Mouse (Mus musculus) mature B cell (primary cell): ENCODE measurements around the gene Rbfox1.

Source experiments
- in situ Hi-C: fragments of 300-500 bp; cut with MboI; formaldehyde crosslinking; loops from 2 replicates; pipeline ENCODE4 v1.14.3; 2019

Rbfox1 gene

GRCm38 (mm10) chr16:6686076-6686757 is 801.1 kb downstream of the Rbfox1 start:
- in situ Hi-C loops = no loop called here

- in situ Hi-C loops = no loop called here
These were observed 819.7 kb downstream of the Rbfox1 start for GRCm38 (mm10) chr16:6704847-6705246.

GRCm38 (mm10) chr16:6712341-6712740 is 827.2 kb downstream of the Rbfox1 start:
- in situ Hi-C loops = no loop called here

- in situ Hi-C loops = no loop called here
These were observed 830.1 kb downstream of the Rbfox1 start for GRCm38 (mm10) chr16:6715245-6715644.

- in situ Hi-C loops = no loop called here
These were observed 831.2 kb downstream of the Rbfox1 start for GRCm38 (mm10) chr16:6716214-6716911.

GRCm38 (mm10) chr16:6719027-6719426 is 833.9 kb downstream of the Rbfox1 start:
- in situ Hi-C loops = no loop called here

GRCm38 (mm10) chr16:6732646-6733045 is 847.5 kb downstream of the Rbfox1 start:
- in situ Hi-C loops = no loop called here

GRCm38 (mm10) chr16:6733427-6733826 is 848.3 kb downstream of the Rbfox1 start:
- in situ Hi-C loops = no loop called here

- in situ Hi-C loops = no loop called here
These were observed 851.4 kb downstream of the Rbfox1 start for GRCm38 (mm10) chr16:6736566-6736965.

- in situ Hi-C loops = no loop called here
These were observed 851.8 kb downstream of the Rbfox1 start for GRCm38 (mm10) chr16:6736998-6737397.

GRCm38 (mm10) chr16:6746116-6746515 is 861.0 kb downstream of the Rbfox1 start:
- in situ Hi-C loops = no loop called here

- in situ Hi-C loops = no loop called here
These were observed 865.3 kb downstream of the Rbfox1 start for GRCm38 (mm10) chr16:6750491-6750890.

- in situ Hi-C loops = no loop called here
These were observed 869.7 kb downstream of the Rbfox1 start for GRCm38 (mm10) chr16:6754847-6755246.

GRCm38 (mm10) chr16:6769495-6770237 is 884.5 kb downstream of the Rbfox1 start:
- in situ Hi-C loops = no loop called here

GRCm38 (mm10) chr16:6777506-6778185 is 892.5 kb downstream of the Rbfox1 start:
- in situ Hi-C loops = no loop called here

- in situ Hi-C loops = no loop called here
These were observed 899.0 kb downstream of the Rbfox1 start for GRCm38 (mm10) chr16:6784144-6784543.

GRCm38 (mm10) chr16:6785026-6785425 is 899.9 kb downstream of the Rbfox1 start:
- in situ Hi-C loops = no loop called here

GRCm38 (mm10) chr16:6791218-6791617 is 906.1 kb downstream of the Rbfox1 start:
- in situ Hi-C loops = no loop called here

GRCm38 (mm10) chr16:6791655-6792054 is 906.5 kb downstream of the Rbfox1 start:
- in situ Hi-C loops = no loop called here

- in situ Hi-C loops = no loop called here
These were observed 921.1 kb downstream of the Rbfox1 start for GRCm38 (mm10) chr16:6806246-6806645.

GRCm38 (mm10) chr16:6807835-6808234 is 922.7 kb downstream of the Rbfox1 start:
- in situ Hi-C loops = no loop called here

GRCm38 (mm10) chr16:6813871-6814270 is 928.7 kb downstream of the Rbfox1 start:
- in situ Hi-C loops = no loop called here
